Mouse (Mus musculus) megakaryocyte progenitor cell, adult 5-6 weeks (primary cell): Measurements from ENCODE around the gene Pitx3. TPM values are rescaled to one million over a fixed set of nuclear protein-coding genes. Genes with fewer than 3 reads are reported as not detected.

ENCODE experiments used
- total RNA-seq, 2 experiments: library from RNA; stranded (forward) in 1 of 2; stranded (reverse) in 1 of 2; fragments of 157-497, 149-512 nt in 1 of 2; fragments of 200-1000 nt in 1 of 2; gene quantifications; 2 replicates each; pipeline versions ENCODE4 v1.2.3 to v1.2.4; 2015 to 2017

The Pitx3 gene
- total RNA-seq, 2 experiments from 2014 or later, result not detected

Other genes with a start within 250 kb of the Pitx3 start
- gene Armh3, start 149.8 kb downstream of the Pitx3 start, total RNA-seq (2015), result 11.3 and 11.8 TPM in 2 replicates
- 5.3 and 9.0 TPM in 2 replicates for gene Armh3, start 149.8 kb downstream of the Pitx3 start, total RNA-seq (2017)
- 0.49 and 1.1 TPM in 2 replicates for gene Hps6, start 144.8 kb downstream of the Pitx3 start, total RNA-seq (2015)
- gene Hps6, start 144.8 kb downstream of the Pitx3 start, total RNA-seq (2017), result 5.9 and 7.1 TPM in 2 replicates
- gene Pprc1, start 103.4 kb downstream of the Pitx3 start, total RNA-seq (2015), result 56.6 and 59.6 TPM in 2 replicates
- 20.7 and 26.0 TPM in 2 replicates for gene Pprc1, start 103.4 kb downstream of the Pitx3 start, total RNA-seq (2017)
- 67.8 and 83.7 TPM in 2 replicates for gene Ldb1, start 103.1 kb downstream of the Pitx3 start, total RNA-seq (2015)
- 80.5 and 109 TPM in 2 replicates for gene Ldb1, start 103.1 kb downstream of the Pitx3 start, total RNA-seq (2017)
- gene Nolc1, start 72.5 kb downstream of the Pitx3 start, total RNA-seq (2015), result 88.6 and 94.0 TPM in 2 replicates
- 180 and 221 TPM in 2 replicates for gene Nolc1, start 72.5 kb downstream of the Pitx3 start, total RNA-seq (2017)
- gene Elovl3, start 16.4 kb downstream of the Pitx3 start, total RNA-seq (2015), result not detected in 2 replicates
- not detected in 2 replicates for gene Elovl3, start 16.4 kb downstream of the Pitx3 start, total RNA-seq (2017)
- 43.9 and 48.7 TPM in 2 replicates for gene Gbf1, start 4.2 kb upstream of the Pitx3 start, total RNA-seq (2015)
- gene Gbf1, start 4.2 kb upstream of the Pitx3 start, total RNA-seq (2017), result 21.8 and 39.4 TPM in 2 replicates
- gene Nfkb2, start 156.0 kb upstream of the Pitx3 start, total RNA-seq (2015), result 4.7 and 5.5 TPM in 2 replicates
- 4.0 and 5.0 TPM in 2 replicates for gene Nfkb2, start 156.0 kb upstream of the Pitx3 start, total RNA-seq (2017)
- gene Psd, start 178.8 kb upstream of the Pitx3 start, total RNA-seq (2015), result 0.30 TPM in 1 of 2 replicates, not detected in the other
- gene Psd, start 178.8 kb upstream of the Pitx3 start, total RNA-seq (2017), result 0.12 and 0.84 TPM in 2 replicates
- gene Fbxl15, start 179.9 kb upstream of the Pitx3 start, total RNA-seq (2015), result 0.72 and 1.4 TPM in 2 replicates
- gene Fbxl15, start 179.9 kb upstream of the Pitx3 start, total RNA-seq (2017), result 0.71 and 2.7 TPM in 2 replicates
- 41.4 and 42.1 TPM in 2 replicates for gene Cuedc2, start 190.4 kb upstream of the Pitx3 start, total RNA-seq (2015)
- gene Cuedc2, start 190.4 kb upstream of the Pitx3 start, total RNA-seq (2017), result 148 and 184 TPM in 2 replicates
- gene Mfsd13a, start 192.8 kb upstream of the Pitx3 start, total RNA-seq (2015), result 65.8 and 66.4 TPM in 2 replicates
- gene Mfsd13a, start 192.8 kb upstream of the Pitx3 start, total RNA-seq (2017), result 15.3 and 17.4 TPM in 2 replicates
- gene 2310034G01Rik, start 202.0 kb upstream of the Pitx3 start, total RNA-seq (2015), result 0.61 and 1.5 TPM in 2 replicates
- 0.29 and 1.8 TPM in 2 replicates for gene 2310034G01Rik, start 202.0 kb upstream of the Pitx3 start, total RNA-seq (2017)
- gene Actr1a, start 247.4 kb upstream of the Pitx3 start, total RNA-seq (2015), result 46.0 and 52.2 TPM in 2 replicates
- 76.3 and 87.6 TPM in 2 replicates for gene Actr1a, start 247.4 kb upstream of the Pitx3 start, total RNA-seq (2017)
- gene Sufu, start 248.6 kb upstream of the Pitx3 start, total RNA-seq (2015), result 12.9 and 14.9 TPM in 2 replicates
- gene Sufu, start 248.6 kb upstream of the Pitx3 start, total RNA-seq (2017), result 6.6 and 7.0 TPM in 2 replicates